Mouse (Mus musculus) kidney, adult 2 months (tissue): ENCODE measurements at regions not wholly inside any gene's neighbourhood (a gene's known extent, or its start where the extent isn't known, plus 50 kb on each side); places are given as distances from the start of the nearest gene placed in this dataset.

ENCODE experiments used
- CTCF ChIP-seq: fragments of 200-500 bp; conservative IDR thresholded peaks from 2 replicates; pipeline ENCODE4 v1.5.1; 2011; ENCODE audit warnings: low read depth, mild to moderate bottlenecking, control low read depth, low read length, moderate library complexity, mixed read lengths; ENCODE audit not compliant: insufficient read depth, insufficient read length
- POLR2A ChIP-seq: fragments of 200-500 bp; IDR thresholded peaks from one replicate; pipeline ENCODE4 v1.6.1; 2011; ENCODE audit warnings: low read depth, low read length, control low read depth

- TF ChIP-seq POLR2A (no peak), CTCF (no peak)
These were observed 99.6 kb upstream of the Rnaseh2b start for GRCm38 (mm10) chr14:62192814-62193213.
